Mouse (Mus musculus) lung, adult 2 months (tissue): Measurements from ENCODE around the gene Ddx58.

Experiments used
- CTCF ChIP-seq: fragments of 200-500 bp; IDR thresholded peaks from 2 replicates; pipeline ENCODE4 v1.5.1; 2011; ENCODE audit warnings: mild to moderate bottlenecking, low read length, control low read depth; ENCODE audit not compliant: insufficient read depth
- POLR2A ChIP-seq: fragments of 200-500 bp; IDR thresholded peaks from 2 replicates; pipeline ENCODE4 v1.6.1; 2011; ENCODE audit warnings: low read depth, mild to moderate bottlenecking, control low read depth, low read length, borderline replicate concordance; ENCODE audit errors: extremely low read depth

- TF ChIP-seq CTCF (no peak), POLR2A (no peak)
These were observed 6.5 kb downstream of the Ddx58 start for GRCm38 (mm10) chr4:40233062-40233664.
